Mouse (Mus musculus) thymus, adult 2 months (tissue): ENCODE measurements around the gene Tex264.

Experiments used
- CTCF ChIP-seq: fragments of 200-500 bp; IDR thresholded peaks from 2 replicates; pipeline ENCODE4 v1.5.1; 2012; ENCODE audit warnings: mild to moderate bottlenecking, control low read depth, low read length, moderate library complexity, borderline replicate concordance; ENCODE audit not compliant: control insufficient read depth, poor library complexity, insufficient read depth; ENCODE audit errors: extremely low read depth
- POLR2A ChIP-seq: fragments of 200-500 bp; IDR thresholded peaks from 2 replicates; pipeline ENCODE4 v1.6.1; 2012; ENCODE audit warnings: mild to moderate bottlenecking, low read length, control low read depth, moderate library complexity; ENCODE audit not compliant: control insufficient read depth, poor library complexity, insufficient read depth; ENCODE audit errors: extremely low read depth

GRCm38 (mm10) chr9:106647226-106647625, 38.5 kb downstream of the Tex264 start:
- TF ChIP-seq POLR2A (no peak), CTCF (no peak)
